Mouse (Mus musculus): ENCODE measurements at regions not wholly inside any gene's neighbourhood (a gene's known extent, or its start where the extent isn't known, plus 50 kb on each side); places are given as distances from the start of the nearest gene placed in this dataset.

GRCm38 (mm10) chr1:52312076-52312633, 79.1 kb upstream of the Gls start:
- intact Hi-C loops (cut with DNase I): no loop called here
- DNase-seq (ENCODE audit: low spot score in 2 of 2): no peak

DNA sequence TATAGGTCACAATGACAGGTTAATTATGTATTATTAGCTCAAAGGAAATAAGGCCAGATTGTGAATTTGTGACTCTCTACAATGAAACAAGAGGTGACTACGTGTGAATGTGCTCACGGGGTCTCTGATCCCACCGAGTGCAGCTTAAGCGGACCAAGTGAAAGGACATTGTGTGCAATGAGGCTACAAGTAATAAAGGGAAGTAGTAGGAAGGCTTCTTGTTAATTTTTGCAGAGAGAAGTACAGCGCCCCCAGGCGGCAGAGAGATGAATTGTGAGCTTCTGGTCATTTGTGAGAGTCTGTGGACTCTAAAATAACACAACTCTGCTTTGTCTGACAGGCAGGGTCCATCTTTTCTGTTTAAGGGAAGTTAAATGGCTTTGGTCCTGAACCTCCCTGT, 73.9 kb upstream of the Gls start:
- intact Hi-C loops (cut with DNase I): no loop called here

DNA sequence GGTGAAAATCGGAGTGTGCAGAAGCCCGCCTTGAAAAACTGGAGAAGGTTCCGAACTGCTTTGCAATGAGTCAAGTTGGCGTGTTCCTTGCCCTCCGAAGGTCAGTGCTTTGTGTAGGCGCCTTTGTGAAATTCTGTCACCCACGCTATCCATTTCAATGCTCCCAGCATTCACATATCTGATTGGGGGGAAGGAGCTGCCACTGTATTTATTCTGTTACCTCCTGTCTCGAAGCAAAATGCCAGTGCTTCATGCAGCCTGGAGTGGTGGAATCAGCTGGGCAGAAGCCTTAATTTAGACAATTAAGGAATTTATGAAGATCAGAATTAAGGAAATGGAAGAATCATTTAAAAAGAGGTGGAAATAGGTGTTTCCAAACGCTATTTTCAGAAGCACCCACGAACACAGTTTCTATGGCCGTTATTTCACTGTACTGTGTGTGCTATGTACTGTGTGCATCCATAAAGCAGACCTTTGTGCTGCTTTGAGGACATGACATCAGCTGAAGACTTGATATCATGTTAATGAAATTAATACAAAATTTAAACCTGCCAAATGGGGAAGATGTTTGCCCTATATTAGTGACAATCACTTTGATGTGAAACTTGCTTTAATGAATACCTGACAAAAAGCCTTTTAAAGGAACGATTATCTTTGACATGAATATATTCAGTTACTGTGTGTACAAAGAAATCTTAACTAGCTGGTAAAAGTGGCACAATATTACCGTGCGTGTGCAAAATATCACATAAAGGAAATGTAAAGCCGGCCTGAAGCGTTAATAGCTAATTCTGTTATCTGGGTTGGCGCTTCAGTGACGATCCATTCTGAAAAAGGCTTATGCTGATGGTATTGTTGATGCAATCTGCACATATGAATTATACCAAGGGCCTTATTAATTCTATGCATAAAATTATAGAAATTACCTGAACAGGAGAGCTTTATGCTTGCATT, 72.9 kb upstream of the Gls start:
- intact Hi-C loops (cut with DNase I): no loop called here
- no peak for DNase-seq (ENCODE audit: low spot score in 2 of 2)

More for the DNA sequence above, 73.9 kb upstream of the Gls start:
- no peak for DNase-seq (ENCODE audit: low spot score in 2 of 2)

DNA sequence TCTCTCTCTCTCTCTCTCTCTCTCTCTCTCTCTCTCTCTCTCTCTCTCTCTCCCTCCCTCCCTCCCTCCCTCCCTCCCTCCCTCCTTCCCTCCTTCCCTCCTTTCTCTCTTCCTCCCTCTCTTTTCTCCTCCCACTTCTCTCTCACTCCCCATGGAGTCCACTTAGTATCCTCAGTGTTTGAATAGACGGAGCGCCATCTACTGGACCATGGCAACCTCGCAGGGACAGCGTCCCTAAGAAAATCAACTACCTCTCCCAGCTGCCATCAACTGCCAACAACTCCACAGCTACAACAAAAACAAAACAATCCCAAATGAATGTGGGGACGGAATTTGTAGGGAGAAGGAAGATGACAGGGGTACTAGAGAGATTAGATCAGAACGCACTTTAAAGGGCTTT, 69.5 kb upstream of the Gls start:
- intact Hi-C loops (cut with DNase I): loop anchor here (2.0 kb wide), 2 partner anchors 156 to 328 kb away; partner anchors contain the start of gene Nemp2

GRCm38 (mm10) chr1:52301266-52301665, 68.2 kb upstream of the Gls start:
- no peak for DNase-seq (ENCODE audit: low spot score in 2 of 2)
- intact Hi-C loops (cut with DNase I): no loop called here

More for the DNA sequence above, 69.5 kb upstream of the Gls start:
- peak; percentile 66 to 88 for DNase-seq (ENCODE audit: low spot score in 2 of 2)

- DNase-seq (ENCODE audit: low spot score in 2 of 2): peak in 1 of 2 experiments; percentile 50
- intact Hi-C loops (cut with DNase I): loop anchor here (2.0 to 5.0 kb wide), 2 partner anchors 447 to 733 kb away; no protein-coding TSS in a partner anchor
Measured at GRCm38 (mm10) chr1:52299559-52299958, 66.5 kb upstream of the Gls start.

- no peak for DNase-seq (ENCODE audit: low spot score in 2 of 2)
- intact Hi-C loops (cut with DNase I): loop anchor here (2.0 to 5.0 kb wide), 2 partner anchors 448 to 734 kb away; no protein-coding TSS in a partner anchor
Measured at GRCm38 (mm10) chr1:52298336-52298735, 65.3 kb upstream of the Gls start.

DNA sequence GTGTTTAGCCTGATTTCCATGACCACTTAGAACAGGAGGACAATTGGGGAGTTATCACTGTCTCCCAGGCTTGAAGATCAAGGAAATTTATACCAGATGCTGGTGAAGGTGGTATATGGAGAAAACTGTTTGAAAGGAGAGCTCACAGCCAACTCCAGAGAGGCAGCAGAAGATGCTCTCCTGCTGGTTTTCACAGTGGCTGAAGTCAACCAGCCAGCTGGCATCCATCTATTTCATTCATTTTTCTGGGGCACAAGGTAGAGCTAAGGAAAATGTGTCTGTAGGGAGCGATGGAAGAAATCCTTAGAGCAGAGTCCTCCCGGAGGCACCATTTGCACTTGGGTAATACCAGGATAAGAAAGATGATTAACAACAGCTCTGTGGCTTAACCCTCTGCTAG, 63.1 kb upstream of the Gls start:
- intact Hi-C loops (cut with DNase I): loop anchor here (5.0 kb wide), 1 partner anchor 736 kb away; no protein-coding TSS in a partner anchor
- peak in 1 of 2 experiments; percentile 60 for DNase-seq (ENCODE audit: low spot score in 2 of 2)

GRCm38 (mm10) chr1:52294521-52294920, 61.5 kb upstream of the Gls start:
- intact Hi-C loops (cut with DNase I): loop anchor here (2.0 kb wide), 1 partner anchor 62 kb away; the partner anchor contains the start of gene Gls
- peak in 1 of 2 experiments; percentile 87 for DNase-seq (ENCODE audit: low spot score in 2 of 2)

- intact Hi-C loops (cut with DNase I): loop anchor here (2.0 kb wide), 1 partner anchor 61 kb away; the partner anchor contains the start of gene Gls
- DNase-seq (ENCODE audit: low spot score in 2 of 2): no peak
Measured at GRCm38 (mm10) chr1:52293393-52294099, 60.5 kb upstream of the Gls start.

Measured in left cerebral cortex, postnatal 25 days (tissue).